Mouse (Mus musculus) ES-E14 (cell line): Measurements from ENCODE around the gene Hist2h3c2. TPM values are rescaled to one million over a fixed set of nuclear protein-coding genes. Genes with fewer than 3 reads are reported as not detected.

Experiments used
- DNase-seq: peaks from one replicate; pipeline ENCODE4 v3.0.0-alpha.2; 2013; ENCODE audit warnings: low read depth, low spot score
- H3K27ac ChIP-seq: 2 replicates; pipeline ENCODE4 v1.5.1; 2012; ENCODE audit warnings: low read depth, mild to moderate bottlenecking, low read length, moderate library complexity, mixed read lengths; ENCODE audit not compliant: poor library complexity, insufficient read depth, severe bottlenecking
- H3K36me3 ChIP-seq: 2 replicates; pipeline ENCODE4 v1.6.1; 2012; ENCODE audit warnings: mild to moderate bottlenecking, low read length, moderate library complexity, mixed read lengths; ENCODE audit not compliant: control insufficient read depth, poor library complexity, insufficient read depth, severe bottlenecking
- H3K4me1 ChIP-seq, 2 experiments: fragments of 150-350 bp in 1 of 2; sonication (generic) in 1 of 2; 2 replicates each; pipeline ENCODE4 v1.6.1; 2012; ENCODE audit warnings: low read length in 2 of 2, mild to moderate bottlenecking in 1 of 2, mixed read lengths in 1 of 2; ENCODE audit not compliant: control insufficient read depth in 2 of 2, insufficient read depth in 2 of 2, poor library complexity in 1 of 2
- H3K4me3 ChIP-seq, 2 experiments: fragments of 150-350 bp in 1 of 2; sonication (generic) in 1 of 2; 2 replicates each; pipeline ENCODE4 v1.5.1; 2012; ENCODE audit warnings: low read length in 2 of 2, low read depth in 1 of 2, mild to moderate bottlenecking in 1 of 2, mixed read lengths in 1 of 2; ENCODE audit not compliant: insufficient read depth in 1 of 2, poor library complexity in 1 of 2, severe bottlenecking in 1 of 2
- H3K9ac ChIP-seq: 2 replicates; pipeline ENCODE4 v1.6.1; 2012; ENCODE audit warnings: low read depth, mild to moderate bottlenecking, low read length, mixed read lengths; ENCODE audit not compliant: poor library complexity, insufficient read depth, severe bottlenecking
- H3K9me3 ChIP-seq: fragments of 150-350 bp; sonication (generic); 2 replicates; pipeline ENCODE4 v1.6.1; 2012; ENCODE audit warnings: low read depth, mild to moderate bottlenecking, low read length; ENCODE audit not compliant: control insufficient read depth, insufficient read depth
- CHD2 ChIP-seq: IDR thresholded peaks from 2 replicates; pipeline ENCODE4 v1.6.1; 2014; ENCODE audit warnings: mild to moderate bottlenecking, low read depth, low read length, inconsistent platforms
- in situ Hi-C, 2 experiments: fragments of 600-800 bp; cut with MboI; formaldehyde crosslinking; loops; one replicate each; pipeline ENCODE4 v1.15.1; 2025; ENCODE audit warnings: low sequenced_read_pairs in 2 of 2, inconsistent platforms in 1 of 2; ENCODE audit not compliant: unreplicated experiment in 2 of 2
- total RNA-seq: library from RNA; depleted of rRNA; stranded (reverse); fragments of 300-350 nt; gene quantifications from 2 replicates; pipeline ENCODE4 v1.2.3, GENCODE M21; 2012; rRNA removed

The Hist2h3c2 gene
- total RNA-seq, 1 experiment, result 546 TPM

DNA sequence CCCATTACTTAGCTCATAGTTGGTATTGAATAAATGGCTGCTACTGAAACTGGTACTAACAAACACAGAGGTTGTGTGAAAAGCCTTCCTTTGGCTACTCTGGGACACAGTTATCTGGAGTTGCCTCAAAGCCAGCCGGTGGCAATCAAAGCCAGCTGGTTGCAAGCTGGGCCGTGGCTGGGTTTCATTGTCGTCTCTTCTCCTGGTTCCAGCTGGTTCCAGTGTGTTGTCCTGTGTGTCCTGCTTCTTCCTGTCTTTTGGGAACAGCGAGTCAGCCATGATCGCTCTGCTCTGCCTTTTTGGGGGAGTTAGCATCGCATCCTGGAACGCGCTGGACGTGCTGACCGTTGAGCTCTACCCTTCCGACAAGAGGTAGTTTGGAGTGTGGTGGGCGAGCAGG is 46.0 kb downstream of the Hist2h3c2 start:
- in situ Hi-C loops, result no loop called here
- no peak for DNase-seq
- Histone ChIP-seq H3K9ac (no peak overlapping the region), H3K27ac (no peak overlapping the region), H3K36me3 (no peaks in the 10 kb centered on the region), H3K9me3 (no peaks in the 10 kb centered on the region), H3K4me1 (peaks cover 0 to 3% of the 10 kb centered on the region in 2 experiments; a peak in 2 of 4 replicates), H3K4me3 (no peak overlapping the region)
- no peak for TF ChIP-seq CHD2

Other genes starting within 250 kb of the Hist2h3c2 start
- 12.0 and 19.6 TPM in 2 replicates for gene Plekho1, start 243.1 kb downstream of the Hist2h3c2 start, total RNA-seq
- gene Vps45, start 180.7 kb downstream of the Hist2h3c2 start, total RNA-seq, result 9.9 and 11.9 TPM in 2 replicates
- 17.6 and 23.2 TPM in 2 replicates for gene Otud7b, start 134.6 kb downstream of the Hist2h3c2 start, total RNA-seq
- 3.5 and 4.0 TPM in 2 replicates for gene Mtmr11, start 77.1 kb downstream of the Hist2h3c2 start, total RNA-seq
- 64.1 and 91.1 TPM in 2 replicates for gene Sf3b4, start 66.8 kb downstream of the Hist2h3c2 start, total RNA-seq
- gene Sv2a, start 58.0 kb downstream of the Hist2h3c2 start, total RNA-seq, result 7.2 and 8.2 TPM in 2 replicates
- gene Bola1, start 19.4 kb downstream of the Hist2h3c2 start, total RNA-seq, result 70.8 and 76.4 TPM in 2 replicates
- gene Hist2h2ab, start 19.3 kb downstream of the Hist2h3c2 start, total RNA-seq, result 54.2 and 70.0 TPM in 2 replicates
- 684 and 687 TPM in 2 replicates for gene Hist2h2ac, start 18.2 kb downstream of the Hist2h3c2 start, total RNA-seq
- 0.80 and 1.0 TPM in 2 replicates for gene Hist2h2be, start 18.0 kb downstream of the Hist2h3c2 start, total RNA-seq
- 2,531 and 3,588 TPM in 2 replicates for gene Hist2h2aa2, start 1.1 kb upstream of the Hist2h3c2 start, total RNA-seq
- gene Hist2h2aa1, start 6.4 kb upstream of the Hist2h3c2 start, total RNA-seq, result 2,311 and 3,075 TPM in 2 replicates
- not detected in 2 replicates for gene Hist2h3c1, start 7.6 kb upstream of the Hist2h3c2 start, total RNA-seq
- 46.0 TPM in 2 replicates for gene Hist2h4, start 24.2 kb upstream of the Hist2h3c2 start, total RNA-seq
- 806 and 880 TPM in 2 replicates for gene Hist2h3b, start 29.5 kb upstream of the Hist2h3c2 start, total RNA-seq
- 1,985 and 2,453 TPM in 2 replicates for gene Hist2h2bb, start 30.6 kb upstream of the Hist2h3c2 start, total RNA-seq
- not detected in 2 replicates for gene Fcgr1, start 54.8 kb upstream of the Hist2h3c2 start, total RNA-seq
- not detected in 2 replicates for gene BC107364, start 213.2 kb upstream of the Hist2h3c2 start, total RNA-seq